Mouse (Mus musculus) thymus, postnatal 0 days (tissue): ENCODE data around the gene Tspan31. TPM values are rescaled to one million over a fixed set of nuclear protein-coding genes. Genes with fewer than 3 reads are reported as not detected.
"Not testable (repeated sequence)": the region's sequence is repeated elsewhere in the genome, so short reads cannot be mapped to it uniquely, and the experiment has no call there.

Source experiments
- DNase-seq: peaks from one replicate; pipeline ENCODE4 v3.0.0-alpha.2; 2015; ENCODE audit warnings: low spot score
- polyA plus RNA-seq: library from polyadenylated mRNA; unstranded; fragments of >200 nt; fragmentation: Nextera tagmentation; extraction: Ambion mirVana; gene quantifications from 2 replicates; pipeline ENCODE4 v1.2.1, GENCODE M21; 2015

Tspan31 gene
- polyA plus RNA-seq, 1 experiment from 2014 or later, result 49.9 TPM

GRCm38 (mm10) chr10:127065981-127066380 lies 4.1 kb downstream of the Tspan31 start:
- DNase-seq, result no peak

GRCm38 (mm10) chr10:127063913-127064870 lies 5.9 kb downstream of the Tspan31 start:
- peak; percentile 15 for DNase-seq

- peak; percentile 98 for DNase-seq
Observed at GRCm38 (mm10) chr10:127063239-127063872, 6.7 kb downstream of the Tspan31 start, which contains the start of gene Cdk4. Gene Cdk4, plus strand, starts transcription at chr10:127063534.

GRCm38 (mm10) chr10:127062503-127062902 lies 7.6 kb downstream of the Tspan31 start:
- DNase-seq, result no peak

GRCm38 (mm10) chr10:127062101-127062500 lies 8.0 kb downstream of the Tspan31 start:
- DNase-seq, result not testable (repeated sequence)

- DNase-seq, result no peak
Observed at GRCm38 (mm10) chr10:127061513-127061912, 8.6 kb downstream of the Tspan31 start.

GRCm38 (mm10) chr10:127061085-127061484 lies 9.0 kb downstream of the Tspan31 start:
- DNase-seq, result no peak

- peak; percentile 75 for DNase-seq
Observed at GRCm38 (mm10) chr10:127059968-127060916, 9.8 kb downstream of the Tspan31 start, which contains the start of gene March9. Gene March9, minus strand, starts transcription at chr10:127060184.

- DNase-seq, result no peak
Observed at GRCm38 (mm10) chr10:127059174-127059967, 10.7 kb downstream of the Tspan31 start.

- no peak for DNase-seq
Observed at GRCm38 (mm10) chr10:127058708-127059107, 11.4 kb downstream of the Tspan31 start.

- DNase-seq, result peak; percentile 75
Observed at GRCm38 (mm10) chr10:127058161-127058560, 11.9 kb downstream of the Tspan31 start.

GRCm38 (mm10) chr10:127056490-127056889 lies 13.6 kb downstream of the Tspan31 start:
- DNase-seq, result no peak

- DNase-seq, result no peak
Observed at GRCm38 (mm10) chr10:127055406-127055805, 14.7 kb downstream of the Tspan31 start.

- no peak for DNase-seq
Observed at GRCm38 (mm10) chr10:127054646-127055045, 15.4 kb downstream of the Tspan31 start.

GRCm38 (mm10) chr10:127050119-127050474 lies 20.0 kb downstream of the Tspan31 start:
- no peak for DNase-seq

GRCm38 (mm10) chr10:127049395-127050118 lies 20.5 kb downstream of the Tspan31 start:
- no peak for DNase-seq

- no peak for DNase-seq
Observed at GRCm38 (mm10) chr10:127048608-127049394, 21.3 kb downstream of the Tspan31 start.

GRCm38 (mm10) chr10:127047954-127048353 lies 22.1 kb downstream of the Tspan31 start, which contains the start of gene Cyp27b1:
Gene Cyp27b1, plus strand, starts transcription at chr10:127048250.
- no peak for DNase-seq

- DNase-seq, result no peak
Observed at GRCm38 (mm10) chr10:127043187-127043586, 26.9 kb downstream of the Tspan31 start.
